Mouse (Mus musculus) thymus, adult 18-20 months (tissue): ENCODE measurements around the gene Gp1ba.

ENCODE experiments used
- DNase-seq, 2 experiments: peaks; one replicate each; pipeline ENCODE4 v3.0.0; 2022; ENCODE audit warnings: mixed read lengths in 2 of 2

Gene Gp1ba

DNA sequence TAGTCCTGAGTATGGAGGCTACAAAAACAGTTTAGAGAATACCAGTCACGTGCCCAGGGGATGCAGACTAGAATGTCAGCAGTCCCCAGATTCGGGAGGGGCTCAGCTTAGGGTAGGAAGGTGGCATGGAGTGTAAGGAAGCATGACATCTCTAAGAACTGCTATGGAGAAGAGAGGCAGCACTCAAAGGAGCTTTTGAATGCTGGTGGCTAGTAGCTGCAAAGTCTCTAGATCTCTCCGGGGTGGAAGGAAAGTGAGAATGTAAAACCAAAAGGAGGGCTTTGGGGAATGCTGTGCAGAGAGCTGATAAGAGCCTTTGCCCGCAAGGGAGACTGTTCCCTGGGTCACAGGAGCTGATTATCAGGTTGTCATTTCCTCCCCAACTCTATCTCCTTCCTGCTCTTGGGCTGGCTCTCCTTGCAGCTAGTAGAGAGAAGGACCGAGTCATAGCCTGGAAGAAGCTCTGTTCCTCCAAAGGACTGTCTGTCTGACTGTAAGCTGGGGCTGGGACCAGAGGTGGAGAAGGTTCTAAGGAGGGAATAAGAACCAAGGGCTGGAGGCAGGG, at the start of gene Gp1ba:
Gene Gp1ba, plus strand, starts transcription at position 409 of the 565 bp plus-strand sequence.
- no peak for DNase-seq

DNA sequence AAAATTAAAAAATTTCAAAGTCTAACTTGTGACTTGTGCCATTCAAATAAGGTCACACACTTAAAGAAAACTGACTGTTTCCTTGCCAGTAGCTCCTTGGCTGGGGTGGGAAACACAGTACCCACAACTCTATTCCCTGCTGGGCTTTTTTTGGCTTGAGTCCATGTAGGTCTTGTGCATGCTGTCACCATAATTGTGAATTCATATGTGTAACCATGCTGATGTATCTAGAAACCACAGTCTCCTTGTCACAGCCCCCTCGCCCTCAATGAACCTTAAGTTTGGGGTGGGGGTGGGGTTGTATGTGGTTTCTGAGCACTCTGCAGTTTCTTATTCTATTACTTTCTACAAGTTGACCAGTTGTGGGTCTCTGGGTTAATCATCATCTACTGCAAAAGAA, 47.2 kb upstream of the Gp1ba start:
- no peak for DNase-seq

- no peak for DNase-seq
Observed at GRCm38 (mm10) chr11:70594253-70594989, 44.5 kb upstream of the Gp1ba start.

DNA sequence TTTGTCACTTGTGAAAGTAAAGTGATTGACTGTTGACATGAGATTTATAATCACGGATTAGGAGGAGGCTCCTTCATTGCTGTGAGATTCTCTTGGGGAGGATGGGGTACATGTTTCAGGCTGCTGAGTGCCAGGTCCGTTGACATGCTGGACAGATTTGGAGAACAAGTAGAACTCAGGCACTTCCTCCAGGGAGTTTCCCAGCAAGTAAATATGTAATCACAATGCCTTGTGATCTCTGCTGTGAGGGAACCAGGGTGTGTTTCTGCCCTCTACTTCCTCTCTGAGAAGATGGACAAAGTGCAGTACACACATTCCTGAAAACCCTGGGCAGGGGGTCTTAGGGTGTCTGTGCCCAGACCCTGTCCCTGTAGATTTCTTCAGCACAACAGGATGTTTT, 43.3 kb upstream of the Gp1ba start:
- no peak for DNase-seq

DNA sequence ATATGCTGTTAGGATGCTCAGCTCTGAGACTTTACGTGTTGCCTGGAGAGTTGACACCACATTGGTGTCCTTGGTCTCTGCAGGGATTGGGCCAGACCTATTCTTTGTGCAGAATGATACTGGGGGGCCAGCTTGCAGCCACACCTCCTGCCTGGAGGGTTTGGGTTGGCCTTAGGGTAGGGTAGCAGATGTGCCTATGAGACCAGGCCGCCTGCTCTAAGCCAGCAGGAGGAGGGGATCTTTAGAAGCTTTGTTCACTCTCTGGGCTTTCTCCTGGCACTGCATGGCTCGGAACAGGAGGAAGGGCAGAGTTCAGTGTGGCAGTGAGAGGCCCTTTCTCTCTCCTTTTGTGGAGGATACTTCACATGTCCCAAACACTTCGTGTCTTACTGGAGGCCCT, 42.8 kb upstream of the Gp1ba start:
- no peak for DNase-seq

GRCm38 (mm10) chr11:70597301-70597700, 41.6 kb upstream of the Gp1ba start:
- no peak for DNase-seq

GRCm38 (mm10) chr11:70598451-70598953, 40.4 kb upstream of the Gp1ba start:
- no peak for DNase-seq

DNA sequence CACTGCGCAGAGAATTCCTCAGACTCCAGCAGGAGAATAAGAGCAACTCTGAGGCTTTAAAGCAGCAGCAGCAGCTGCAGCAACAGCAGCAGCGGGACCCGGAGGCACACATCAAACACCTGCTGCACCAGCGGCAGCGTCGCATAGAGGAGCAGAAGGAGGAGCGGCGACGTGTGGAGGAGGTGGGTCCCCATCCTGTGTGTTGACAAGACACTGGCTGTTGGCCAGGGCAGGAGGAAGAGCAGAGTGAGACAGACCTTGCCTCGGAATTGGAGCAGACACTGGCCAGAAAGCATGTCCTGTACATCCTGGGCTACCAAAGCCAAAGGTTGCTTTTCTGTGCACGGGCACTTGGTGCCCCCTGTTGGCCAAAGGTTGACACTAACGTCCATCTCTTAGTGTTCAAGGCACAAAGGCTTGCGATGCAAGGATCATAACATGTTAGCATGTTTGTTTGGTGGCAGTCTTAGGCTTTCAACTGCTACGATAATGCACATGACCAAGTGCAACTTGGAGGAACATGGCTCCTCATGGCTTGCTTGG, 33.8 kb upstream of the Gp1ba start:
- peak; percentile 35 to 52 for DNase-seq

DNA sequence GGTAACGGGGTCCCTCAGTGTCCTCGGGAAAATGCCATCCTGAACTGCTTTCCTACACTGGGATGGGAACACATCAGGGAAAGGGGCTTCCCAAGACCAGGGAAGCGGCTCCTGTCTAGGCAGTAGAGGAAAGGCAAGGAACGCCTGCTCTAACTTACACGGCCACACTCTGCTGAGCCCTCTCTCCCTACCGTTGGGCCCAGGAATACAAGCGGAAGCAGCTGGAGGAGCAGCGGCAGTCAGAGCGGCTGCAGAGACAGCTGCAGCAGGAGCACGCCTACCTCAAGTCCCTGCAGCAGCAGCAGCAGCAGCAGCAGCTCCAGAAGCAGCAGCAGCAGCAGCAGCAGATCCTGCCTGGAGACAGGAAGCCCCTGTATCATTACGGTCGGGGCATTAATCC, 32.2 kb upstream of the Gp1ba start:
- DNase-seq, result no peak

DNA sequence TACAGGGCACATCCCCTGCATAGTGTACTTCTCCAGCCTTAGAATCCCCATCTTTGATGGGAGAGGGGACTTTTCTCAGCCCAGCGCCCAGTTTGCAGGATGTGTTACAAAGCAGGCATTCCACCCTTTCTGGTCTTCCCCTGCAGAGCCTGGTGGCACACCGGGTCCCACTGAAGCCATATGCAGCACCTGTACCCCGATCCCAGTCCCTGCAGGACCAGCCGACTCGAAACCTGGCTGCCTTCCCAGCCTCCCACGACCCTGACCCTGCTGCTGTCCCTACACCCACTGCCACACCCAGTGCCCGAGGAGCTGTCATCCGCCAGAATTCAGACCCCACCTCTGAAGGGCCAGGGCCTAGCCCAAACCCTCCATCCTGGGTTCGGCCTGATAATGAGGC, 31.3 kb upstream of the Gp1ba start:
- DNase-seq, result no peak

GRCm38 (mm10) chr11:70608381-70609066, 30.4 kb upstream of the Gp1ba start:
- DNase-seq, result no peak

DNA sequence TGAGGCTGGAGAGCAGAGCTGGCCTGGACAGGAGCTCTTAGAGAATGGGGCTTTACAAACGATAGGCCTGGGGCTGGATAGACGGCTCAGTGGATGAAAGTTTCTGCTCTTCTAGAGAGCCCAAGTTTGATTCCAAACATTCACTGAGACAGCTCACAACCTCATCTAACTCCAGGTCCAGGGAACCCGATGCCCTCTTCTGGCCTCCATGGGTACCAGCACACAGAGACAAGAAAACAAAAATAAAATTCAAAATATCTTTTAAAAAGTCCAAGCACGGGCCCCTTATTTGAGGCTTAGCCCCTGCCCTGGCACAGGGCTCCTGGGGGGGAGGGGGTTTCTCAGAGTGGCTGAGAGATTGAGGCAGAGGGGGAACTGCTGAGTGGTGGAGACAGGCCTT, 28.2 kb upstream of the Gp1ba start:
- no peak for DNase-seq

GRCm38 (mm10) chr11:70612505-70612904, 26.4 kb upstream of the Gp1ba start:
- no peak for DNase-seq

DNA sequence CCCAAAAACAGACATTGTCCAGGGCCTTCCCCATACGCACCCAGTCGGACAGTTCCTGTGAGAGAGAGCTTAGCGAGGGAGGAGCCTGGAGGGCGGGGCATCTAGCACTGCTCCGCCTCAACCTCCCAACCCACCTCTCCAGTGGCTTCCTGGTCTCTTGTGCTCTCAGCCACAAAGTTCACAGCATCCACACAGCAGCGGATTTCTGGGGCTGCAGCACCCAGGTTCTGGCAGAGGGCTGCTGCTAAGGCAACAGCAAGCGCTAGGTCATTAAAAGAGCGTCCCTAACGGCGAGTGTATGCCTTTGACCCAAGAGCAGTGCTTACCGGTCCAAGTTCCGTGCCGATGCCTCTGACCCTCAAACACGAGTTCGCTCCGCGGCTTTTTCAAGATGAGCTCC, 23.8 kb upstream of the Gp1ba start:
- peak; percentile 70 to 76 for DNase-seq

GRCm38 (mm10) chr11:70615516-70616093, 23.3 kb upstream of the Gp1ba start, which contains the start of gene 4930544D05Rik:
Gene 4930544D05Rik, plus strand, starts transcription at chr11:70615848.
- no peak for DNase-seq

GRCm38 (mm10) chr11:70619101-70619500, 19.8 kb upstream of the Gp1ba start, which contains the start of gene Chrne:
Gene Chrne, minus strand, starts transcription at chr11:70619216.
- no peak for DNase-seq

GRCm38 (mm10) chr11:70621972-70622814, 16.7 kb upstream of the Gp1ba start:
- DNase-seq, result no peak

DNA sequence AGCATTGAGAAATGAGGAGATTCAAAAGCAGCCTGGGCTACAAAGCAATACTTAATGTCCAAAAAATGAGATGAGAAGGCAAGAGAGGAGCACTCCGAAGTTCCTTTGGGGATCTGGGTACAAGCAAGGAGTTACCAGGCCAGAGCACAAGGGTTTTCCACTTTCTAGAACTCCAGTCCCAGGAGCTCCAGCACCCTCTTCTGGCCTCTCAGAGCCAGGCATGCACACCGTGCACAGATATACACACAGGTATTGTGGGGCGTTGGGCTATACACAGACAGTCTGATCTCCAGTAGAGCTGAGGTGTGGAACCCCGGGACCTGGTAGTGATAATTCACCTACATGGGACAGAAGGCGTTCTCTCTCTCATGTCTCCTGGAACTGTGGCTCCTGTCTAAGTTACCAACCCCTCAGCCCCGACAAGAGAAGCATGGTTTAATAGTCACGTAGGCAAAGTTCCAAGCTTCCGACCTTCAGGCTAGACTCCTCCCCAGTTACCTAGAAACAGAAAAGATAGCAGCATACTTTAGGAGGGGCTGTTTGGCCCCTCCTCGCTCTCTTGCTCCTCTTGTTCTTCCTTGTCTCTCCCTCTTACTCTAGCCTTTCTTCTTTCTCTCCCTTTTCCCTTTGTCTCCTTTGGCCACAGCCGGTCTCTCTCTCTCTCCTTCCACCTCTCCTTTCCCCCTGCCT, 15.7 kb upstream of the Gp1ba start:
- DNase-seq, result no peak

DNA sequence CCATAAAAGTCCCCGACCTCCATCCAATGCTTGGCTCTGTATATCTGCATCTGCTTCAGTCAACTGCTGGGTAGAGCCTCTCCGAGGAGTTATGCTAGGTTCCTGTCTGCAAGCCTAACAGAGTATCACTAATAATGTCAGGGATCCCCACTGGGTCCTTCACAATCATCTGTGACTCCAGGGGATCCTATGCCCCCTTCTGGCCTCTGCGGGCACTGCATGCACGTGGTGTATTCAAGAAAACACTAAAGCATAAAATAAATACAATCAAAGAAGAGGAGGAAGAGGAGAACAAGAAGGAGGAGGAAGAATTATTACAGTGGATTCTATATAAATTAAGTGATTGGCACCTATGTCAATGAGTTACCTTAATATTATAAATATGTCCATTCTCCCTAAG, 13.4 kb upstream of the Gp1ba start:
- DNase-seq, result no peak

DNA sequence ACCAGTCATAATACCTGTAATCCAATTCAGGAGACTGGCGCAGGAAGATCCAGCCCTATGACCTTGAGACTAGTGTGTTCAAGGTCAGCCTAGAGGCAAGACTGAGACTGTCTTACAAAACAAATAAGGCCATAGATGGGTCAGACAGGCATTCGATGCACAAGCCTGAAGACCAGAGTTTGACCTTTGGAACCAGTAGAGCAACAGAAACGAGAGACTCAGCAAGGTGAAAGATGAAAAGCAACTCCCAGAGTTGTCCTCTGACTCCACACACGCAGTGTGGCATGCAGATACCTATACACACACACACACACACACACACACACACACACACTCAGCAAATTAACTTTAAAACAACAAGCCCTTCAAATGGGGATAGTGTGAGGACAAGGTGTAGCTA, 12.0 kb upstream of the Gp1ba start:
- DNase-seq, result no peak

GRCm38 (mm10) chr11:70628431-70628830, 10.5 kb upstream of the Gp1ba start:
- no peak for DNase-seq

- DNase-seq, result no peak
Observed at GRCm38 (mm10) chr11:70629557-70629956, 9.4 kb upstream of the Gp1ba start.
